Mouse (Mus musculus): Measurements from ENCODE around the gene Dnajc11. TPM values are rescaled to one million over a fixed set of nuclear protein-coding genes. Genes with fewer than 3 reads are reported as not detected.

The Dnajc11 gene
- polyA plus RNA-seq, 1 experiment from 2014 or later: 72.0 TPM

DNA sequence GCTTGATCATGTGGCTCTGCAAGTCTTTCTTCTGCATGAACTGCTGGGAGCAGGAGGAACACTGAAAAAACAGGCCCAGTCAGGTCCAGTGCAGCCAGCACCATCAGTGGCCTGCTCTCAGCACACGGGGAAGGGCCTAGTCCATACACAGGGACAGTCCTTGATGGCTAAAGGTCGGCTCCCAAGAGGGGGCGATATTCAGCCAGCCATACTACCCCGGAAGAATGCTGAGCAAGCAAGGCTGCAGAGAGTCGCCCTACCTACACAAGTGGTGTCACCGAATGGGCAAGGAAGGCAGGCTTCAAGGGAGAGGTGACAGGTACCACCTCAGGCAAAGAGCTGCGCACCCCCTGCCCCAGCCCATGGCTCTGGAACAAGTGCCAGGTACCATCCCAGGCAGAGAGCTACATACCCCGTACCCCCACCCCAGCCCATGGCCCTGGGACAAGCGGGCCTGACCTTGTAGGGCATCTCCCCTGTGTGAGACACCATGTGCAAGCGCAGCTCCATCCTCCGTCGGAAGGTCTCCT is 88.1 kb downstream of the Dnajc11 start:
- H3K36me3 ChIP-seq (replicated peaks; ENCODE audit: control insufficient read depth, insufficient read depth): peaks cover 56% of the 10 kb centered on the region
- no peaks in the 10 kb centered on the region for H3K9me3 ChIP-seq (ENCODE audit: control insufficient read depth, low read length)
- ATAC-seq (ENCODE audit: low FRiP score) (no peak), DNase-seq (ENCODE audit: low spot score) (no peak)
- no peak overlapping the region for H3K9ac ChIP-seq
- WGBS: 74% methylated on average over 12 of the region's 12 CpGs
- H3K4me1 ChIP-seq (replicated peaks; ENCODE audit: control insufficient read depth, insufficient read depth, low read length): peaks cover 19% of the 10 kb centered on the region
- no peak overlapping the region for H3K27ac ChIP-seq
- no peak overlapping the region for H3K4me2 ChIP-seq (replicated peaks)
- H3K27me3 ChIP-seq (ENCODE audit: control insufficient read depth, insufficient read depth, low read length): no peaks in the 10 kb centered on the region
- no peak overlapping the region for H3K4me3 ChIP-seq (replicated peaks; ENCODE audit: low read length)

DNA sequence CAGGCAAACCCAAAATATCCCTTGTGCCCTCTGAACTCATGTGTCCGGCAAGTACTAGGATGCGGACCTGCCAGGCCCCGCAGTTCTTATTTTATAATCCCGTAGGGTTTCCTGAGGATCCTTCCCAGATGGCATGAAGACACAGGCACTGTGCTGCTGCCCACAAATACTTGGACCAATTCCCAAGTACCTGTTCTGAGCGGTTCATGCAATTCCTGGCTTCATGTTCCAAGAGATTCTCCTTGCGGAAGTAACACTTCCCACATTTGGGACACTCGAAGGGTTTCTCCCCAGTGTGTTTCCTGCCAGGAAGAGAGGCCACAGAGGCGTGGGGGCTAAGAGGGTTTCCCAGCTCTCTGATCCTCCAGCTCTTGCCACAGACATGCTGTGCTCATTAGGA is 89.0 kb downstream of the Dnajc11 start:
- DNase-seq (ENCODE audit: low spot score): no peak
- H3K9ac ChIP-seq: no peak overlapping the region
- no peak overlapping the region for H3K4me3 ChIP-seq (replicated peaks; ENCODE audit: low read length)
- no peak for ATAC-seq (ENCODE audit: low FRiP score)
- H3K9me3 ChIP-seq (ENCODE audit: control insufficient read depth, low read length): no peaks in the 10 kb centered on the region
- no peak overlapping the region for H3K4me2 ChIP-seq (replicated peaks)
- WGBS: 86% methylated on average over 8 of the region's 8 CpGs
- peaks cover 22% of the 10 kb centered on the region for H3K4me1 ChIP-seq (replicated peaks; ENCODE audit: control insufficient read depth, insufficient read depth, low read length)
- H3K27me3 ChIP-seq (ENCODE audit: control insufficient read depth, insufficient read depth, low read length): no peaks in the 10 kb centered on the region
- H3K27ac ChIP-seq: no peak overlapping the region
- H3K36me3 ChIP-seq (replicated peaks; ENCODE audit: control insufficient read depth, insufficient read depth): peaks cover 55% of the 10 kb centered on the region

DNA sequence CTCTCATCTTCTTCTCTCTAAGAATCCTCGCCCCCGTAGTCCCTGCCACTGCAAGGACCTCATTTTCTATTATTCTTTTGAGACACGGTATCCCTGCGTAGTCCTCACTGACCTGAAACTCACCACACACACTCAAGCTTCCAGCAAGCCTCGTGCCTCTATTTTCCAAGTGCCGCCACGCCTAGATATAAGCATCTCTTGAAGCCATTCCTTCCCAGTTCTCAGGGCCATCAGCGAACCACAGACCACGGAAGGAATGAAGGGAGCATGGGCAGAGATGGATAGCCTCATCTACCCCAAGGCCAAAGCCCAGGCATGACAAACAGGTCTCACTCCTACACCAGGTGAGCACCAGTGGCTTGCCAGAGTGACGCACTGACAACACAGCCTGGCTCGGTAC is 91.0 kb downstream of the Dnajc11 start:
- no peak overlapping the region for H3K4me3 ChIP-seq (replicated peaks; ENCODE audit: low read length)
- no peak overlapping the region for H3K4me2 ChIP-seq (replicated peaks)
- H3K27ac ChIP-seq: no peak overlapping the region
- peaks cover 47% of the 10 kb centered on the region for H3K36me3 ChIP-seq (replicated peaks; ENCODE audit: control insufficient read depth, insufficient read depth)
- no peak for ATAC-seq (ENCODE audit: low FRiP score)
- no peak overlapping the region for H3K9ac ChIP-seq
- DNase-seq (ENCODE audit: low spot score): no peak
- no peaks in the 10 kb centered on the region for H3K9me3 ChIP-seq (ENCODE audit: control insufficient read depth, low read length)
- peaks cover 33% of the 10 kb centered on the region for H3K4me1 ChIP-seq (replicated peaks; ENCODE audit: control insufficient read depth, insufficient read depth, low read length)
- WGBS: 92% methylated on average over 11 of the region's 11 CpGs
- no peaks in the 10 kb centered on the region for H3K27me3 ChIP-seq (ENCODE audit: control insufficient read depth, insufficient read depth, low read length)

DNA sequence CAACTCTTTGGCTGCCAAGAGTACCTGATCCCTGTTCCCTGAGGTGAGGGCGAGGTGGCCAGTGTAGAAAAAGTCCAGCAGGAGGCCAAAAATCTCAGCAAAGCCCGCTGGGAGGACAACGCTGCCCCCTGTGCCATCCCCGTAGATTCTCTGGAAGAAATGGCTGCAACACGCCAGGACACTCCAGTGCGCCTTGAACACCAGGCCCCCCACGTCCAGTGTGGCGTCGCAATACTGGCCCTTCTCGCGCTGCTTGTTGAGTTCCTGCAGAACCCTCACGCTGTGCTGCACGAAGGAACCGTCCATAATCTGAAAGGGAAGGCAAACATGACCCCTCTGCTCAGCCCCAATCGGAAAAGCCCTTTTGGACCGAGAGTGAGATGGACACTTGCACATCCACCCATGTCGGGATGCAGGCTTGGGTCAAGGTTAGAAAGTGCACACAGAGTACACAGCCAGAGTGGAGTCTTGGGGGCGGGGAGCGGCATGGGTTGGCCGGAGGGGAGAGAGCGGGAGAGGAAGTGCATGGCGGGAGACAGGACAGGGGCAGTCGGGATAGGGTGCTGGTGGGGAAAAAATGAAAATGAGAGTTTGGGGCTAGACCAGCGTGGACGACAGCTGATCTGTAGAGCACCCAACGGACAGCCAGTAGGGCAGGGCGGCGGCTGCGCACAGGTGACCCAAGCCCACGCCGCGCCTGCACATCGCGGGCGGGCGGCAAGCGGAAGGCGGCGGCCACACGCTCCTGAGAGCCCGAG is 93.4 kb downstream of the Dnajc11 start:
- Histone ChIP-seq H3K4me3 (replicated peaks; ENCODE audit: low read length) (peak overlapping the region; percentile 77), H3K36me3 (replicated peaks; ENCODE audit: control insufficient read depth, insufficient read depth) (peaks cover 23% of the 10 kb centered on the region), H3K9ac (peak overlapping the region; percentile 71), H3K9me3 (ENCODE audit: control insufficient read depth, low read length) (no peaks in the 10 kb centered on the region), H3K4me2 (replicated peaks) (peak overlapping the region; percentile 95), H3K27ac (no peak overlapping the region; the same call in 1 of the 2 replicates), H3K4me1 (replicated peaks; ENCODE audit: control insufficient read depth, insufficient read depth, low read length) (peaks cover 39% of the 10 kb centered on the region), H3K27me3 (ENCODE audit: control insufficient read depth, insufficient read depth, low read length) (no peaks in the 10 kb centered on the region)
- 3% methylated on average over 33 of the region's 41 CpGs for WGBS
- DNase-seq (ENCODE audit: low spot score): no peak
- peak; percentile 50; the same call in 1 of the 2 replicates for ATAC-seq (ENCODE audit: low FRiP score)

DNA sequence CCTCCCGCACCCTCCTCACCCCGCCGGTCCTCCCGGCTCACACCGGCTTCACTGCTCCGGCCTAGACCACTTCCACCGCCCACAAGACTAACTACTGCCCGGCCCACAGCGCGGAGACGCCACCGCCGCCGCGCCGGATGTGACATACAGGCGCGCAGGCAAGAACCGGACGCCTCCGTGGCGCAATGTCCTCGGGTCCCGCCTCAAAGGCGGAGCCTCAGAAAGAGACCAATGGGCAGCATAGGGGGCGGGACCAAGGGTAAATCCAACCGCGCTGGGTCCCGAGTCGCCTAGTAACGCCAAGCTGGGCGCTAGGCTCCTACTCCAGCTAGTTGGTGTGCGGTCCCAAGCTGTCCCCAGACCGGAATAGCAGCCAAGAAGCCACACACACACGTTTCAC is 94.0 kb downstream of the Dnajc11 start, which contains the start of gene Zbtb48:
Zbtb48 (minus strand) TSS at position 148 of the 400 bp plus-strand sequence.
- WGBS: 0% methylated on average over 33 of the region's 35 CpGs
- ATAC-seq (ENCODE audit: low FRiP score): peak; percentile 97
- Histone ChIP-seq H3K27ac (peak within 1 kb of the TSS; percentile 34), H3K4me2 (replicated peaks) (peak within 1 kb of the TSS; percentile 95), H3K9ac (peak within 1 kb of the TSS; percentile 71), H3K27me3 (ENCODE audit: control insufficient read depth, insufficient read depth, low read length) (no peaks in the 10 kb centered on the region), H3K9me3 (ENCODE audit: control insufficient read depth, low read length) (no peaks in the 10 kb centered on the region), H3K4me1 (replicated peaks; ENCODE audit: control insufficient read depth, insufficient read depth, low read length) (peaks cover 39% of the 10 kb centered on the region), H3K4me3 (replicated peaks; ENCODE audit: low read length) (peak within 1 kb of the TSS; percentile 77), H3K36me3 (replicated peaks; ENCODE audit: control insufficient read depth, insufficient read depth) (peaks cover 17% of the 10 kb centered on the region)
- DNase-seq (ENCODE audit: low spot score): peak; percentile 95

DNA sequence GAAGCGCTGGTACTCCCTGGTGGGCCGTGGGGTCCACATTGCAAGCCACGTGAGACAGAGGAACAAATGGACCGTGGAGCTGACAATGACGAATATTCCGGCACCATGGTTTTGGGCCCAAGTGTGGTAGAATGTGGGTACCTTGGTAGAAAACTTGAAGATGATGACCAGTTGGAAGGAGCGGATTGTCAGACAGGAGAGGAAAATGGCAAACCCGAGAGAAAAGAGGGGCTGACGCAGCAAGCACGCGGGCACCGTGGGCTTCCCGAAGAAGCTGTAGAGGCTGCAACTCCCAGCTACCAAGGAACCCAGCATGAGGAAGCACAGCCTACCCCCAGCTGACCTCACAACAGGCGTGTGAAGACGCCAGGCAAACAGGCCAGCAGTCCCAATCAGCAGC is 95.0 kb downstream of the Dnajc11 start:
- Histone ChIP-seq H3K9me3 (ENCODE audit: control insufficient read depth, low read length) (no peaks in the 10 kb centered on the region), H3K4me1 (replicated peaks; ENCODE audit: control insufficient read depth, insufficient read depth, low read length) (peaks cover 39% of the 10 kb centered on the region), H3K9ac (peak overlapping the region; percentile 71), H3K36me3 (replicated peaks; ENCODE audit: control insufficient read depth, insufficient read depth) (0 out of 2 replicates have a peak, but pooled peaks cover 13% of the 10 kb centered on the region), H3K4me2 (replicated peaks) (peak overlapping the region; percentile 95), H3K27me3 (ENCODE audit: control insufficient read depth, insufficient read depth, low read length) (no peaks in the 10 kb centered on the region), H3K4me3 (replicated peaks; ENCODE audit: low read length) (peak overlapping the region; percentile 77), H3K27ac (peak overlapping the region; percentile 34; the same call in 1 of the 2 replicates)
- no peak for ATAC-seq (ENCODE audit: low FRiP score)
- WGBS: 58% methylated on average over 15 of the region's 15 CpGs
- DNase-seq (ENCODE audit: low spot score): no peak

DNA sequence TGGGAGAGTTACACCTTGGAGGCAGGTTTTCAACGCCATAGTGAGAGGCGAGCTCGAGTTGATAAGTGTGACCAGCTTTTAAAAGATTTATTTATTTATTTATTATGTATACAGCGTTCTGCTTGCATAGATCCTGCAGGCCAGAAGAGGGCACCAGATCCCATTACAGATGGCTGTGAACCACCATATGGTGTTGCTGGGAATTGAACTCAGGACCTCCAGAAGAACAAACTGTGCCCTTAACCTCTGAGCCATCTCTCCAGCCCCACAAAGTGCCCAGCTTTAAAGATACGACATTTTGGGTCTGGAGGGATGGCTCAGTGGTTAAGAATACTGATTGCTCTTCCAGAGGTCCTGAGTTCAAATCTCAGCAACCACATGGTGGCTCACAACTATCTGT is 95.6 kb downstream of the Dnajc11 start:
- 44% methylated on average over 5 of the region's 5 CpGs for WGBS

DNA sequence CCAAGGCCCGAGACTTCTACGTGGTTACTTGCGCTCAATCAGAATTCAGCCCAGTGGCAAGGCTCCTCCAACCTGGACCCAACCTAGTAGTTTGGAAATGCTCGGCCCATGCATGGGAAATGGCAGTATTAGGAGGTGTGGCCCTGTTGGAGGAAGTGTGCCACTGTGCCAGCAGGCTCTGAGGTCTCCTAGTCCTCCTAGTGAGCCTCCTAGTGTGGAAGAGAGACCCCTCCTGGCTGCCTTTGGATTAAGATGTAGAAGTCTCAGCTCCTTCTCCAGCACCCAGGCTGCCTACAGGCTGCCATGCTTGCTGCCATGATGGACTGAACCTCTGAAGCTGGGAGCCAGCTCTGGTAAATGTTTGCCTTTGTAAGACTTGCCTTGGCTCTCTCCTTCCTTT is 96.5 kb downstream of the Dnajc11 start:
- no peak overlapping the region for H3K4me3 ChIP-seq (replicated peaks; ENCODE audit: low read length)
- WGBS: 53% methylated on average over 4 of the region's 4 CpGs

More for the DNA sequence above, 95.6 kb downstream of the Dnajc11 start:
- Histone ChIP-seq H3K4me3 (replicated peaks; ENCODE audit: low read length) (no peak overlapping the region), H3K9me3 (ENCODE audit: control insufficient read depth, low read length) (no peaks in the 10 kb centered on the region), H3K9ac (0 out of 2 replicates have a peak overlapping the region, but pooled peaks have one; percentile 71), H3K36me3 (replicated peaks; ENCODE audit: control insufficient read depth, insufficient read depth) (0 out of 2 replicates have a peak, but pooled peaks cover 8% of the 10 kb centered on the region), H3K27ac (no peak overlapping the region), H3K4me1 (replicated peaks; ENCODE audit: control insufficient read depth, insufficient read depth, low read length) (peaks cover 39% of the 10 kb centered on the region), H3K27me3 (ENCODE audit: control insufficient read depth, insufficient read depth, low read length) (no peaks in the 10 kb centered on the region), H3K4me2 (replicated peaks) (peak overlapping the region; percentile 95; the same call in 1 of the 2 replicates)
- DNase-seq (ENCODE audit: low spot score) (no peak), ATAC-seq (ENCODE audit: low FRiP score) (no peak)

More for the DNA sequence above, 96.5 kb downstream of the Dnajc11 start:
- no peak for ATAC-seq (ENCODE audit: low FRiP score)
- Histone ChIP-seq H3K9ac (peak overlapping the region; percentile 11; the same call in 1 of the 2 replicates), H3K4me1 (replicated peaks; ENCODE audit: control insufficient read depth, insufficient read depth, low read length) (peaks cover 37% of the 10 kb centered on the region), H3K36me3 (replicated peaks; ENCODE audit: control insufficient read depth, insufficient read depth) (no peaks in the 10 kb centered on the region), H3K27ac (no peak overlapping the region), H3K9me3 (ENCODE audit: control insufficient read depth, low read length) (no peaks in the 10 kb centered on the region), H3K4me2 (replicated peaks) (peak overlapping the region; percentile 3; the same call in 1 of the 2 replicates), H3K27me3 (ENCODE audit: control insufficient read depth, insufficient read depth, low read length) (no peaks in the 10 kb centered on the region)
- DNase-seq (ENCODE audit: low spot score): no peak

All from hindbrain, embryonic 14.5 days (tissue).